Mouse (Mus musculus) layer of hippocampus, adult 8-10 months (tissue): Measurements from ENCODE around the gene Mad1l1. TPM values are rescaled to one million over a fixed set of nuclear protein-coding genes. Genes with fewer than 3 reads are reported as not detected.

ENCODE experiments used
- DNase-seq, 2 experiments: peaks; one replicate each; pipeline ENCODE4 v3.0.0; 2022; ENCODE audit warnings: low spot score in 2 of 2
- total RNA-seq, 4 experiments: library from RNA; stranded (reverse); gene quantifications; 2 replicates each; pipeline ENCODE4 v1.2.4; 2022

Mad1l1 gene
- total RNA-seq, 4 experiments from 2014 or later: 15.3 to 19.9 (median 17.2) TPM

DNA sequence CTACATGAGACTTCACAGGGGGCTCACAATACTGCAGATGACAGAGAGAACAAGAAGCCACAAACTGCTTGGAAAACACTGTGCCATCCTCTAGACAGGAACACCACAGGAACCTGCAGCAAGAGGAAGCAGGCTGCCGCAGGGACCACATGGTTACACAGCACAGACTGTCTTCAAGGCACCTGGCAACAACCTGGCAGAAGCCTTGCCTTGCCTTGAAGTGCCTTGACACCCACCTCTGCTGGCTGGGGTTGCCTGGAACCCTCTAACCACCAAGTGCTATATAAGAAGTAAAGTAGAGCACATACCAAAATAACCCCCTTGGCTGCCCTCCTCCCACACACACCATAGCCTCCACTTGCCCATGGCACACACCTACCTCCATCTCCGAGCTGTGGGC is 177.8 kb downstream of the Mad1l1 start:
- no peak for DNase-seq

- DNase-seq: no peak
Measured at GRCm38 (mm10) chr5:140141336-140141735, 180.0 kb downstream of the Mad1l1 start.

GRCm38 (mm10) chr5:140140214-140140613 is 181.1 kb downstream of the Mad1l1 start:
- DNase-seq: peak in 1 of 2 experiments; percentile 48

DNA sequence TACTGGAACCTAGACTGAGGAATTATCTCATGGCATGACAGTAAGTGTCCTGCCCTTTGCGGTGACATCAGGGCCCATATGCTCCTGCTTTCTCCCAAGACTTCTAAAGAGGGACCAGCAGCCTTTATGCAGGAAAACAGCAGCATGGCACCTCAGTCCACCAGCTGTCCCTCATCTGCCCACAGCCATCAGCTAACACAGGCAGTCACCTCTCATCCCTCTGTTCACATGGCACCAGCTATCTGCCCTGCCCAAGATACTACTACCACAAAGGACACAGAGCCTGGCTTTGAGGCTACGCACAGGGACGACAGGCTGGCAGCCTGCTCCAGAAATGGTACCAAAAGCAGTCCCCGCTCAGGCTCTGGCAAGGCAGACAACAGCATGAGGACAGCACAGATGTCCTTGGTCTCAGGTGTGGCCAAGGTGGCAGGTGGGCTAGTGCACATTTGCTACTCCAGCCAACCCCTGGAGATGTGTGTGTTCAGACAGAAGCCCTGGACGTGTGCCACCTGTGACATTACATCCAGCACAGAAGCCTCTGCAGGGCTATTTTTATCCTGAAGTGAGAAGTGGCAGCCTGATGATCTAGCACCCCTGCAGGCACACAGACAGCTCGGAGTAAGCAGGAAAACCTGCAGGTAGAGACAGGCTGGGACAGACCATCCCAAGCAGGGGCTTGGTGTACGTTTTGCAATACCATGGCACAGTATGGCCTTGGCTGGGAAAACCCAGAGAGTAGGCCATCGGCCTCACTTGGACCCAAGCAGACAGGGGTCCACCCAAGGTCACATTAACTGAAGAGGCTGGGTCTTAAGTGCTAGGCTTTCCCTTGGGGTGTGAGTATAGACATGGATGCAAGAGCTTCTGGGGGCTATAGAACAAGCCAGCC is 185.4 kb downstream of the Mad1l1 start:
- DNase-seq: no peak

DNA sequence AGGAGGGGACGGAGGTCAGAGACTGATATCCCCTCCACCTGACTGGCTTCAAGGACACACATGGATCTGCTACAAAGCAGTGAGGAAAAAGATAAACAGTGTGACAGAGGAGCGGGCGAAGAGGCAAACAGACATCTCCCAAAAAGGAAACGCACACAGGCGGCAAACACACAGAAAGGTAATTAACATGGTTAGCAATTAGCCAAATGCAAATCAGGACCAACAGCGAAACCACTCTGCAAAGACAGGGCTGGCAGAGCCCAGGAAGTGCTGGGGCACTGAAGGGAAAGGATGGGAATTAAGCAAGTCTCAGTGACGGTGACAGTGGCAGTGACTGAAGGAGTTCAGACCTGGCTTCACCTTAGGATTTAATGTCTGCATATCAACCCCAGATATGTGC is 187.3 kb downstream of the Mad1l1 start:
- DNase-seq: no peak

GRCm38 (mm10) chr5:140128414-140128981 is 192.9 kb downstream of the Mad1l1 start:
- no peak for DNase-seq

GRCm38 (mm10) chr5:140127981-140128380 is 193.4 kb downstream of the Mad1l1 start:
- no peak for DNase-seq

DNA sequence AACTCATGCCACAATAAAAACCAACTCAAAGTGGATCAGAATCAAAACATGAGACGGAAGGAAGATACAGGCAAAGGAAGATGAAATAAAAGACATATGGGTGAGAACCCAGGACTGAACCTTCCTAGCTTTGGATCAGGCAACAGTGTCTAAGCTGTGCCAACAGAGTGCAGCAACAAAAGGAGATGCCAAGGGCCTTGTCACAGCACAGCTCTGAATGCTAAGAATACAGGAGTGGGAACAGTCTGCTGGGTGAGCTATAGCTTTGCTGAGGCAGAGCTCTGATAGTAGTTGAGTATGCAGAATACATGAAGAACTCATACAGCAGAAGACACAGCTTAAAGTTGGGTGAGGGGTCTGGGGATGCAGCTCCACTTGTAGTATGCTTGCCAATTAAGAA is 196.7 kb downstream of the Mad1l1 start:
- no peak for DNase-seq

DNA sequence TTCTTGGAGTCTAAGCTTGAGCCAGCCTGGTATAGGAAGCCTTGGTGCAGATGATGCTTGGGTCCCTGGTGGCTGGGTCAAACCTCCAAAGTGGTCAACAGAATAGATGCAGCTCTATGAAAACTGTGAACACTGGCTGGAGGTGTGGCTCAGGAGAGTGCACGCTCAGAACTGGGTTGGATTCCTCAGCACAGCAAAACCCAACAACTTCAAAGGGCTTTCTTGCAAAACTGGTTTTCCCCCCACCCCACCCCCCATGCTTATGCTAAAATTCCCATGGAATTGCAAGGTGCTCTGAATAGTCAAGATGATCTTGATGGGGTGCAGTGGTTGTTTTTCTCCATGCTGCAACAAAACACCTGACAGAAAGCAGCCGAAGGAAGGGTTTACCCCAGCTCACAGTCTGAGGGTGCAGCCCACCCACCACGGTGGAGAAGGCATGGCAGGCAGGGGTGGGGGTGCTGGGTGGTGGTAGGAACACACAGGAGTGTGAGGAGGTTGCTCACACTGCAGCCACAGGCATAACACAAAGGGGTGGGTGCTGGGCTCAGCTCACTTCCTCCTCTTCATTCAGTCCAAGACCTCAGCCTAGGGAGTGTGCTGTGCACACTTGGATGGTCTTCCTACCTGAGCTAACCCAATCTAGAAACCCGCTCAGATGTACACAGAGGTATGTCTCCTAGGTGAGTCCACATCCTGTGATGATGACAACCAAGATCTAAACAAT is 197.5 kb downstream of the Mad1l1 start:
- DNase-seq: no peak

DNA sequence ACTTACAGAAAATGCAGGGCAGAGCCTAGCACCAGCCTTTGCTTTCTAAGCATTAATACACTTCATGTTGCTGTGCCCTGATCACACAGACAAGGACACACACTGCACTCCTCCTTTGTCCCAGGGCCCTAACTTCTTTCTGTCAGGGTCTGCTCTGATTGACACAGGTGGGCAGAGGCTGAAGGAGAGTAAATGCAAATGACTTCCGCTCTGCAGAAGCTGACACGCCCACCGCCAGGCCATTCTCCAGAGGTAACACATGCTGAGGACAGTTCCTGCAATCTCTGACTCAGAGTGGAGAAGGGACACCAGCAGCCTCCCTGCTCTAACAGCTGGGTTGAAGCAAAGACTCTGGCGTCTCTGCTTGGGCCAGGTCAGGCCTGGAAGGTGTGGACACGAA is 198.2 kb downstream of the Mad1l1 start:
- DNase-seq: no peak

DNA sequence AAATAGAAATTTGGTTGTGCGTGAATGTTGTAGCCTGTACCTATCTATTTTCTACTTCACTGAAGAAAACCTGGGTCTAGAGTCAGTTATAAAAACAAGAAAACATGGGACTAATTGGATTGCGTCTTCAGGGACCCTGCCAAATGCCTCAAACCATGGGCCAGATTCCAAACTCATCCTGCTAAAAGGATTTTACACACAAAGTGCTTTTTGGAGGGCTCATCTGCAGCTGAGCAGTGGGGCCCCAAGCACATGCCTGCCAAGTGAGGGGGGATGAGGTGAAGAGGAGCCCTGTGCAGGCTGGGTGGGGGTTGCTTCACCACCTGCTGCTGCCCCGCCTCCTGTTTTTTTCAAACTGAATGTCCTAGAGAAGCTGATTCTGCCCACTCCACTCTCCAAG is 199.4 kb downstream of the Mad1l1 start:
- DNase-seq: peak in 1 of 2 experiments; percentile 40

DNA sequence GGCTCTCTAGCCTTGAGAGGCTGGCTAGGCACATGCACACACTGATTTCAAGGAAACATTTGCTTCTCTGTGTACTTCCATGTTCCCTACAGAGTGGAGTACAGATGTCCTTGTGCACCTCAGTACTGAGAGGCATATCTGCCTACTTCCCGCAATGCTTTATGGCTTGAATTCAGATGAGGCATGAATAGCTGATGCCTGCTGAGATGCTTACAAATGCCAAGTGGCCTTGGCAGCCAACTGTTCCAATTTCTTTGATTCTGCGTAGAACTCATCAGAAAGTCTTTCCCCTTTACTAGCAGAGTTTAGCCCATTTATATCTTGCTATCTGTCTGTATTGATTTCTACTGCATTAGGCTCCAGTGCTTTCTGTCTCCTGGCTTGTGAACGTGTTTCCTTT is 202.4 kb downstream of the Mad1l1 start:
- DNase-seq: peak in 1 of 2 experiments; percentile 16

DNA sequence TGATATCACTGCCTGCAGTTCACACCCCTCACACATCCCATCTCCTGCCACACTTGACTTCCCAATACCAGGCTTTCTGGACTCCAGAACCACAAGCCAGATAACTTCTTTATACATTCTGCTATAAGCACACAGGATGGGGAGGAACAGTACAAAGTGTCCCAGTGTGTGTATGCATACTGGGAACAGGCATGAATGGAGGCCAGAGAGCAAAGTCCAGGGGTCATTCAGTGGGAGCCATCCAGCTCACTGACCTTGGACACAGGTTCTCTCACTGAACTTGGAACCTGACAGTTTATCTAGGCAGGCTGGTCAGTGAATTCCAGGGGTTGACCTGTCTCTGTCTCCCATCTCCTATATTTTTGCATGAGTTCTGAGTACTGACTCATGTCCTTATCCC is 203.4 kb downstream of the Mad1l1 start:
- no peak for DNase-seq

DNA sequence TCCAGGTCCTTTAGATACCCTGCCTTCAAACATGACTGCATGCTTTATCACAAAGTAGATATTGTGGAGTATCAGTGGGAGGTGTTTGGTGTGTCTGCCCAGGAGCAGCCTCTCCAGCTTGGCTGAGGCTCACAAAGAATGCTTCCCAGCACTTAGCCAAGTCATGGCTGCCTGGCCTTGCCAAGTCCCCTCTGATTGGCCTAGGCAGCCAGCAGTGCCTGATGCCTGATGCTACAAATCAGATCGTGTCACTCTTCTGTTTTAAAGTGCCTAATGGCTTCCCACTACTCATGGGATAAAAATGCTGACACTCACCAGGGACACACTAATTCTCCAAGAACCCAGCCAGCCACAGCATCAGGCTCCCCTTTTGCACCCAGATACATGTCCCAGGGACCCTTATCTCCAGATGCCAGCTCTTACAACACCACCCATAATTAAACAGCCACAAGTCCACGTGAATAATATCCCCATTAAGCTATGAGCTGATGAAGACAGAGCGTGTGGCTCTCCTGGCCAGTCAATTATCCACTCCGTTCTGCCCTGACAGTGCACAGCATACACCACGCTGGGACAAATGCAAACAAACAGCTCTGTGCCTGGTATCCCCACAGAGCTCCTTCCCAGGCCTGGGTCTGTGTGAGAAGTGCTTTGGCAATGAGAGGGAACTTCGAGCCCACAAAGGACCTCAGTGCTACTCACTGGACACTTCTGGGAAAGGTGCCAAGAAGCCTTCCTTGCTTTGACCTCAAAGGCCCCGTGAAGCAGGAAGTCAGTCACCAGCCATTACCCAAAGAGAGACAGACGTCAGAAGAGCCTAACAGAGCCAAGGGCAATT is 205.7 kb downstream of the Mad1l1 start:
- DNase-seq: peak; percentile 29 to 58

DNA sequence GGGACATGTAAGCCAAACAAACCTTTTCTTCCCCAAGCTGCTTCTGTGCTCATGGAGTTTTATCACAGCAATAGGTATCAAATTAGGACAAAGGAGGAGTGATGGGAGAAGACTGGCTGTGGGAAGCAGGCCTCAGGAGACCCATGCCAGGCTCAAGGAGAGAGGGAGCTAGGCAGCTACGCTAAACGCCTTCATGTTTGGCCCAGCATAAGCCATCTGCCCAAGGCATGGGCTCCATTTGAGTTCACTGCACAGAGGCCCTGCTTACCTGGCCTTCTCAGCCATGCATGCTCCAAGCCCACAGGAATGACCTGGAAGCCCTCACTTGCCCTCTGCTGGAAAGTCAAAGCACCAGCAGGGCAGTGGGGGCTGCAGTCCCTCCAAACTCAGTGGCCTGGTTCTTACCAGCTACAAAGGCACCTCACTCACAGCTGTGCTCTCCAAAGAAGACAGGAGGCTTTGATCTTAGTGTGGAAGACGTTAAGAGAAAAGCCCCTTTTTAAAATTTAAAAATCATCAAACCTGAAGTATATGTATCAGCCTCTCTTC is 206.8 kb downstream of the Mad1l1 start:
- no peak for DNase-seq

DNA sequence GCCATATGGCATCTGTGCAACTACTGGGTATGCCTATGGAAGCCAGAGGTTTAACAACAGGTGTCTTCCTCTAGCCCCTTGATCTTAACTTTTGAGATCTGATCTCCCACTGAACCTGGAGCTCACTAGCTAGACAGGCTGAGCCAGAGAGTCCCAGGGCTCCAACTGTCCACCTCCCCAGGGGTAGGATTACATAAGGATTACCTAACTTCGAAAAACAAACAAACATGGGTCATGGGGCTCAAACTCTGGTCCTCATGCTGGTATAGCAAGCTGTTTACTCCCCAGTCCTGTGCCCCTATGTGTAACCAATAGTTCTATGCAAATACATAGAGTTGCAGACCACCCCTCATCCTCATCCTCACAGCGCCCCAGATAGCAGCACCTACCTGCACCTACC is 208.1 kb downstream of the Mad1l1 start:
- no peak for DNase-seq

DNA sequence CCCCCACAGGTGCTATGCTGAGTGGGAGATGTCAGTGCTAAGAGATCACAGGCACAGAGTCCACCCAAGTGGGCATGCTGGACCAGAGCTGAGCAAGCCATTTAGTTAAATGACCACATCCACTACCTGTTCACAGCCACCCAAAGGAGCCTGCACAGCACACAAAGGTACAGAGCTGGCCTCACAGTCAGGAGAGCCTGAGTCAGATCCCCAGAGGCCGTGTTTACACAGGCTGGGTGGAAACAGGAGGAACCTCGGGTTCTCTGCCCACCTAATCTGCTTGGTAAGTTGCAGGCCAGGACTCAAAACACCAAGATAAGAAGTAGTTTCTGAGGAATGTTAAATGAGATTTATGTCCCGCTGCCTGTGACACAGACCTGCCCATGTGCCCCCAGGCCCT is 211.3 kb downstream of the Mad1l1 start:
- no peak for DNase-seq

DNA sequence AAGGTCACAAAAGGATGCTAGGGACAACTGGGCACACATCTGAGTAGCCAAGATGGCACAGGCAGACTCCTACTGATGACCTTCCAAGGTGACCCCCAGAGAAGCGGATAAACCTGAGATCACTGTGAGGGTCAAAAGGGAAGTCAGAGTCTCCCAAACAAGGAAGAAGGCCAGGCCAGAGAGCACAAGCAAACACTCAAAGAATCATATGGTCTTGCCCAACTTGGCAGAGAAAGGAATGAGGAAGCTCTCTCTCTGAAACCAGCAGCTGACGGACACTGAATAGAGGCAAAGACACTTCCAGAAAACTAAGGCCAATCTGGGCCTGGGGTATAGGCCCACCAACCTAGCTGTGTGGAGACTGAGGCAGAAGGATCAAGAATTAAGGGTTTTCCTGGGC is 213.4 kb downstream of the Mad1l1 start:
- no peak for DNase-seq

- DNase-seq: no peak
Measured at GRCm38 (mm10) chr5:140106051-140106450, 215.3 kb downstream of the Mad1l1 start.

DNA sequence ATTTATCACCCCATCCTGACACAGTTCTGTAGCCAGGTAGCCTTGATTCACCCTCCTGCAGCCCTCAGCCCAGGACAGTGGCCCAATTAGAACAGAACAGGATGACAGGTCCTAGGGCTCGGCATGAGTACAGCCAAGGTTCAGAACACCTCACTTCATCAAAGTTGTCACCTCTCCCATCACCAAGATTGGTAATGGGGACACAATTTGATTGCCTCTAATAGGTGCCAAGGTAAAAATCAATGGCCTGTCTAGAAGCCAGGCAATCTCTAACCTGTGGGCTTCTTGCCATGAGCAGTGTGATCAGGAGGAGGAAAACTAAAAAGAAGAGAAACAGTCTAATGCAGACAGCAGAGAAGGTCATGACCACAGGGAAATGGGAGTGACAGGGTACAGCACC is 216.5 kb downstream of the Mad1l1 start:
- DNase-seq: no peak

DNA sequence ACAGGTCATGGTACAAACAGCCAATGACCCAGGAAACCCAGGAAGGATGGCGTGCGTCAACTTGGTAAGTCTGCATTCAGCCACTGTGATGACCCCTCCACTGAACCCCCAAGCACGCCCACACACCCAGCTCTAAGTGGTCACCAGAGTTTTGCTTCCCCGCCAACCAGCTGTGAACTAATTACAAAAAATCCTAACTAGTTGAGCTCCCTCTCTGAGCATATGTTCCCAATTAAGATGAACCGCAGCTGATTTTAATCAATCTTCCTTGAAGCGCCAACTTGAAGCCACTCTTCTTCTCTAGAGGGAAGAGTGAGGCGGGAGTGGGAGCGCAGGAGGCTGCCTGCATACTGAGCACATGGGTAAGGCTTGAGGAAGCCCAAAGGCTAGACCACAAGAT is 218.6 kb downstream of the Mad1l1 start:
- DNase-seq: no peak
